Mouse (Mus musculus) hindbrain, embryonic 14.5 days (tissue): ENCODE measurements around the gene Ccdc78. TPM values are rescaled to one million over a fixed set of nuclear protein-coding genes. Genes with fewer than 3 reads are reported as not detected.
A peak's percentile ranks its signal among the peaks of the same experiment; 100 is the strongest.

Experiments
- ATAC-seq: fragments of 200-750 bp; cut with Nextera tagmentation; 2 replicates; pipeline ENCODE4 v1.8.0; 2017; ENCODE audit warnings: moderate number of reproducible peaks, mild to moderate bottlenecking, moderate TSS enrichment, moderate library complexity; ENCODE audit not compliant: low FRiP score
- DNase-seq: peaks from one replicate; pipeline ENCODE4 v3.0.0-alpha.2; 2015; ENCODE audit warnings: low spot score
- H3K27ac ChIP-seq: fragments of 300-500 bp; sonication (generic); 2 replicates; pipeline ENCODE4 v1.5.1; 2014; ENCODE audit warnings: mild to moderate bottlenecking, moderate library complexity
- H3K27me3 ChIP-seq: fragments of 300-500 bp; sonication (generic); 2 replicates; pipeline ENCODE4 v1.6.1; 2014; ENCODE audit warnings: mild to moderate bottlenecking, low read length, mixed read lengths; ENCODE audit not compliant: control insufficient read depth, insufficient read depth
- H3K36me3 ChIP-seq: fragments of 300-500 bp; sonication (generic); replicated peaks from 2 replicates; pipeline ENCODE4 v1.6.1; 2014; ENCODE audit not compliant: control insufficient read depth, insufficient read depth
- H3K4me1 ChIP-seq: fragments of 300-500 bp; sonication (generic); replicated peaks from 2 replicates; pipeline ENCODE4 v1.6.1; 2014; ENCODE audit warnings: antibody characterized with exemption, low read length, mixed read lengths; ENCODE audit not compliant: control insufficient read depth, insufficient read depth
- H3K4me2 ChIP-seq: fragments of 300-500 bp; sonication (generic); replicated peaks from 2 replicates; pipeline ENCODE4 v1.6.1; 2014; ENCODE audit warnings: mild to moderate bottlenecking, moderate library complexity
- H3K4me3 ChIP-seq: fragments of 300-500 bp; sonication (generic); replicated peaks from 2 replicates; pipeline ENCODE4 v1.5.1; 2014; ENCODE audit warnings: mild to moderate bottlenecking, low read length
- H3K9ac ChIP-seq: fragments of 300-500 bp; sonication (generic); 2 replicates; pipeline ENCODE4 v1.6.1; 2014
- H3K9me3 ChIP-seq: fragments of 300-500 bp; sonication (generic); 2 replicates; pipeline ENCODE4 v1.6.1; 2016; ENCODE audit warnings: low read length; ENCODE audit not compliant: control insufficient read depth
- WGBS: fragments of 180-500 bp; shearing (Covaris S2); extraction: QIAGEN DNeasy Blood & Tissue Kit; methylation state at CpG from one replicate; pipeline ENCODE4 v1.1.7; 2014; 5-methylcytosine and 5-hydroxymethylcytosine counted together
- polyA plus RNA-seq: library from polyadenylated mRNA; unstranded; fragments of >200 nt; fragmentation: Nextera tagmentation; extraction: Ambion mirVana; gene quantifications from 2 replicates; pipeline ENCODE4 v1.2.1, GENCODE M21; 2014

Gene Ccdc78
- polyA plus RNA-seq, 1 experiment from 2014 or later: 0.41 TPM

- peaks cover 8% of the 10 kb centered on the region; the same call in 1 of the 2 replicates for H3K4me1 ChIP-seq
- ATAC-seq: no peak
- 84% methylated on average over 10 of the region's 10 CpGs for WGBS
Measured at GRCm38 (mm10) chr17:25775318-25776062, 10.9 kb upstream of the Ccdc78 start.

GRCm38 (mm10) chr17:25777948-25778347 lies 8.4 kb upstream of the Ccdc78 start:
- ATAC-seq (no peak), DNase-seq (no peak)
- WGBS: 98% methylated on average over 5 of the region's 5 CpGs
- Histone ChIP-seq H3K36me3 (peaks cover 45% of the 10 kb centered on the region), H3K9ac (no peak overlapping the region), H3K27ac (no peak overlapping the region), H3K9me3 (no peaks in the 10 kb centered on the region), H3K27me3 (no peaks in the 10 kb centered on the region), H3K4me2 (no peak overlapping the region), H3K4me1 (peaks cover 8% of the 10 kb centered on the region; the same call in 1 of the 2 replicates), H3K4me3 (no peak overlapping the region)

More at GRCm38 (mm10) chr17:25775318-25776062, 10.9 kb upstream of the Ccdc78 start:
- Histone ChIP-seq H3K4me2 (no peak overlapping the region), H3K27ac (no peak overlapping the region), H3K9ac (no peak overlapping the region), H3K4me3 (no peak overlapping the region), H3K36me3 (peaks cover 21% of the 10 kb centered on the region), H3K9me3 (no peaks in the 10 kb centered on the region), H3K27me3 (no peaks in the 10 kb centered on the region)
- no peak for DNase-seq

GRCm38 (mm10) chr17:25781339-25781738 lies 5.0 kb upstream of the Ccdc78 start:
- H3K27ac ChIP-seq: no peak overlapping the region
- ATAC-seq (no peak), DNase-seq (no peak)
- H3K4me3 ChIP-seq: no peak overlapping the region
- H3K36me3 ChIP-seq: peaks cover 58% of the 10 kb centered on the region
- H3K9ac ChIP-seq: no peak overlapping the region
- H3K4me1 ChIP-seq: peaks cover 16% of the 10 kb centered on the region
- WGBS: 89% methylated on average over 6 of the region's 6 CpGs
- H3K9me3 ChIP-seq: no peaks in the 10 kb centered on the region
- no peaks in the 10 kb centered on the region for H3K27me3 ChIP-seq
- H3K4me2 ChIP-seq: no peak overlapping the region

GRCm38 (mm10) chr17:25783086-25783485 lies 3.3 kb upstream of the Ccdc78 start:
- Histone ChIP-seq H3K27ac (no peak overlapping the region), H3K4me1 (peaks cover 16% of the 10 kb centered on the region), H3K27me3 (no peaks in the 10 kb centered on the region), H3K4me3 (no peak overlapping the region), H3K9ac (0 out of 2 replicates have a peak overlapping the region, but pooled peaks have one; percentile 74), H3K36me3 (peaks cover 59% of the 10 kb centered on the region), H3K4me2 (no peak overlapping the region), H3K9me3 (no peaks in the 10 kb centered on the region)
- WGBS: 76% methylated on average over 7 of the region's 7 CpGs
- DNase-seq (no peak), ATAC-seq (no peak)

- peaks cover 59% of the 10 kb centered on the region for H3K36me3 ChIP-seq
Measured at GRCm38 (mm10) chr17:25783861-25784574, 2.4 kb upstream of the Ccdc78 start.

GRCm38 (mm10) chr17:25785281-25785745 lies 1.1 kb upstream of the Ccdc78 start, which contains the start of gene Haghl:
Haghl (minus strand) TSS chr17:25785673.
- H3K9ac ChIP-seq: peak within 1 kb of the TSS; percentile 74
- under 1% methylated on average over 23 of the region's 23 CpGs for WGBS
- peak within 1 kb of the TSS; percentile 85 for H3K4me2 ChIP-seq
- no peaks in the 10 kb centered on the region for H3K27me3 ChIP-seq
- H3K27ac ChIP-seq: peak within 1 kb of the TSS; percentile 77
- DNase-seq (peak; percentile 98), ATAC-seq (peak; percentile 81)
- H3K4me1 ChIP-seq: peaks cover 16% of the 10 kb centered on the region
- peaks cover 60% of the 10 kb centered on the region for H3K36me3 ChIP-seq
- no peaks in the 10 kb centered on the region for H3K9me3 ChIP-seq
- H3K4me3 ChIP-seq: peak within 1 kb of the TSS; percentile 52

More at GRCm38 (mm10) chr17:25783861-25784574, 2.4 kb upstream of the Ccdc78 start:
- ATAC-seq (no peak), DNase-seq (no peak)
- Histone ChIP-seq H3K9me3 (no peaks in the 10 kb centered on the region), H3K27ac (no peak overlapping the region), H3K4me2 (peak overlapping the region; percentile 85), H3K4me3 (peak overlapping the region; percentile 52), H3K9ac (peak overlapping the region; percentile 74), H3K4me1 (peaks cover 16% of the 10 kb centered on the region), H3K27me3 (no peaks in the 10 kb centered on the region)
- 82% methylated on average over 15 of the region's 15 CpGs for WGBS

- H3K27ac ChIP-seq: no peak overlapping the region
- H3K9me3 ChIP-seq: no peaks in the 10 kb centered on the region
- peaks cover 44% of the 10 kb centered on the region for H3K36me3 ChIP-seq
- no peak overlapping the region for H3K4me3 ChIP-seq
- no peak for DNase-seq
- WGBS: 96% methylated on average over 9 of the region's 9 CpGs
- no peak overlapping the region for H3K9ac ChIP-seq
- H3K4me2 ChIP-seq: no peak overlapping the region
- no peaks in the 10 kb centered on the region for H3K27me3 ChIP-seq
- H3K4me1 ChIP-seq: peaks cover 23% of the 10 kb centered on the region
- ATAC-seq: no peak
Measured at GRCm38 (mm10) chr17:25786781-25787504, 563 bp downstream of the Ccdc78 start.

- Histone ChIP-seq H3K4me1 (peaks cover 21% of the 10 kb centered on the region), H3K36me3 (peaks cover 21% of the 10 kb centered on the region), H3K27me3 (no peaks in the 10 kb centered on the region), H3K9ac (peak overlapping the region; percentile 80), H3K4me3 (peak overlapping the region; percentile 60), H3K27ac (peak overlapping the region; percentile 95), H3K9me3 (no peaks in the 10 kb centered on the region), H3K4me2 (peak overlapping the region; percentile 85)
- DNase-seq (no peak), ATAC-seq (no peak)
- 29% methylated on average over 19 of the region's 19 CpGs for WGBS
Measured at GRCm38 (mm10) chr17:25791320-25791842, 5.0 kb downstream of the Ccdc78 start.
